Mouse (Mus musculus) inflammation-experienced regulatory T-cells, adult 6 months (primary cell): ENCODE results near the gene Pgghg. TPM values are rescaled to one million over a fixed set of nuclear protein-coding genes. Genes with fewer than 3 reads are reported as not detected.
"Not testable (repeated sequence)": the region's sequence is repeated elsewhere in the genome, so short reads cannot be mapped to it uniquely, and the experiment has no call there.

Experiments
- ATAC-seq: one replicate; pipeline ENCODE4 v1.8.0; 2017
- polyA plus RNA-seq, 3 experiments: library from polyadenylated mRNA; unstranded; fragments of 100-300 nt; shearing (Covaris generic); gene quantifications; one replicate each; pipeline ENCODE4 v1.2.1; 2017

Pgghg gene
- polyA plus RNA-seq, 3 experiments from 2014 or later, result 16.6 to 22.5 (median 18.2) TPM

DNA sequence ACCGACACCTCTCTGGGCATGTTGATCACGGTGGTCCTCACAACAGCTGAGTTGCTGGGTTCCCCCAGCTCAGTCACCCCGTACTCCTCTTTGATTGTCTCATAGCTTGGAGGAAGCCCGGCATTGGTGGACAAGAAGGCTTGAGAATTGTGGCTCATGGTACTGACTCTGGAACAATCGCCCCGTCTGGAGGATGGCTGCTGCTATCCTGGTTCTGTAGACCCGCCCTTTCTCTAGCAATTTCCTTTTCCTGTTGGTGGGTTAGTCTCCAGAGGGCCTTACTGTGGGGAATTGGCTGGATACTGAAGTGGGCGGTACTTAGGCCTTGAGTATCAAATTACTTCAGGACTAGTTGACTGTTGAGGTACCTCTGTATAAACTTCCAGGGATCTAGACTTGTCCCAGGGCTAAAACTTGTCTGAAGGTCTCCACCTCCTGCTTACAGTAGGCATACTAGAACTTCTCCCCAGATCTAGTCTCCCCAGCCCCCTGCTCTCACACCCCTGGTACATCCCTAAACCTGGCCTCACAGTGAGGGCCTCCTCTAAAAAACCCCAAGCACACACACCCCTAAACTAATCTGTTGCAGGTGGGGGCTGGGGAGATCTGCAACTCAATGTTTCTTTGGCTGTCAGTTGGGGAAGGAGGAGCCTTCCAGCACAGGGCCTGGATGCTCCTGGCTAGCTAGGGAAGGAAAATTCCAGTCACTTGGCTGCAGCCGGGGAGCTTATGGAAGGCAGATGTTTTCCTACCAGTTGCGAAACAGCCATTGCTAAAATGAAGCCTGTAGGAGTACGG lies 14.8 kb downstream of the Pgghg start, which contains the start of the genes Gm45717 and Ifitm2:
Gene Gm45717 (minus strand): TSS at position 180 of the 798 bp plus-strand sequence.
Gene Ifitm2 (minus strand): TSS at position 230 of the 798 bp plus-strand sequence.
- ATAC-seq, result peak; percentile 35

DNA sequence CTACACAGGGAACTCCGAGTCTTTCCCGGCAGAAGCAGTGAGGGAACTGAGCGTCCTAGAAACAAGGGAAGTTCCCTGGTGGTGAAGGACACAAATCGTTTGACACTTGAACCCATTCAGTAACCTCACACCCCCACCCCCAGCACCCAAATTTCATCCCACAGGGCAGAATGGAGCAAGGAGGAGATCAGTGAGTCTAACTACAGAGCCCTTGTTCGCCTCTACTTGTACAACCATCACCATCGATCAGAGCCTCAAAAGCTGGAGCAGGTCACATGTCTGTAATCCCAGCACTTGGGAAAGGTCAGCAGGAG lies 15.3 kb downstream of the Pgghg start:
- no peak for ATAC-seq

DNA sequence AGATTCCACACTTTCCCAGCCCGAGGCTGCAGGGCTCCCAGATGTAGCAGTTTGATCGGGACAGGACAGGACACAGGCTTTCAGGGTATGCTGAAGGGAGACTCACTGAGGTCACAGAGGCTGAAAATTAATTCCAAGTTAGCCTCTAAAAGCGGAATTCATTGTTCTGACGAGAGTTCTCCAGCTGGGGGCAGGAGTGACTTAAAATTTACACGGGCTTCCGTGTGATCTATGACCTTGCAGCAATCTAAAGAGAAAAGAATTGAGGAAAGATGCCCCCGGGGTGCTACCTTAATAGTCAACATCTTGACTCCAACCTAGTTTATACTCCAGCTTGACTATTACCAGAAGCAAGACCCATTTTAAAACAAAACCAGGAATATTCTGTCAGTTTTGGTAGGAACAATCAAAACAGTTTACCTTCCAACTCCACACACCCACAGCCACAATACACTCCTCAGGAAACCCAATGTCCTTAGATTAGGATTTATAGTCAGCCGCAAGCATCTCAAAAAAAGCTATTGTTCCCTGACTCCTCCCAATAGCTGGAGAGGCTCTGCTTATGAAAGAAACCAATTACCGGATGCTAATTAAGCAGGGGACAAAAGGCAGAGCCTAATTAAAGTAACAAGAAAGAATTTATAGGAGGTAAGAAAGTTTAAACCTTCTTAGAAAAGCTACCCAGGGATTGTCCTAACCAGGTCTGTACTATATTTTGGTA lies 18.1 kb downstream of the Pgghg start:
- ATAC-seq, result peak; percentile 43

DNA sequence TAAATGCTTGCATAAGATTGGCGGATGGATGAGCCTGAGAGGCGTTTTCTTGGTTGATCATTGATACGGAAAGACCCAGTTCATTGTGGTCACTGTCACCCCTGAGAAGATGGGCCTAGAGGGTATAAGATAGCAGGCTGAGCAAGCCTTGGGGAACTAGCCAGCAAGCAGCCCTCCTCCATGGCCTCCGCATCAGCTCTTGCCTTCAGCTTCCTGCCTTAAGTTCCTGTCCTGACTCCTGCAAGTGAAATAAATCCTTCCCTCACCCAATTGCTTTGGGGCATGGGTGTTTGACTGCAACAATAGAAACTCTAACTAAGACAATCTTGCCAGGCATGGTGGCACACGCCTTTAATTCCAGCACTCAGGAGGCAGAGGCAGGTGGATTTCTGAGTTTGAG lies 18.8 kb downstream of the Pgghg start:
- no peak for ATAC-seq

DNA sequence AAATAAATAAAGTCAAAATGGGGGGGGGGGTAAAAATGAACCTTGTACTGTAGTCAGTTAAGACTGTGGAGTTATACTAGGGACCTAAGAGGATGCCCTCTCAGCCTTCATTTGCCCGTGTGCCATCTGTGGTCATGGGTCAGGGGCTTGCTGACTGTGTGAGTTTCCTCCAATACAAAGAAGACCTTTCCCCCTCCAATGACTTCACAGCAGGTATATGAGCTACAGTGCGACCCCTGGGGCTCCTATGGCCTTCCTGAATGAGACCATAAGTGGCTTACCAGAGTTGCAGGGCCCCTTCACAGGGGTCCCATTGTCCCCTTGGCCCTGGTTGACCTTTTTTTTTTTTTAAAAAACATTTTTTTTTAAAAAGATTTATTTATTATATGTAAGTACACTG lies 20.2 kb downstream of the Pgghg start:
- ATAC-seq, result no peak

DNA sequence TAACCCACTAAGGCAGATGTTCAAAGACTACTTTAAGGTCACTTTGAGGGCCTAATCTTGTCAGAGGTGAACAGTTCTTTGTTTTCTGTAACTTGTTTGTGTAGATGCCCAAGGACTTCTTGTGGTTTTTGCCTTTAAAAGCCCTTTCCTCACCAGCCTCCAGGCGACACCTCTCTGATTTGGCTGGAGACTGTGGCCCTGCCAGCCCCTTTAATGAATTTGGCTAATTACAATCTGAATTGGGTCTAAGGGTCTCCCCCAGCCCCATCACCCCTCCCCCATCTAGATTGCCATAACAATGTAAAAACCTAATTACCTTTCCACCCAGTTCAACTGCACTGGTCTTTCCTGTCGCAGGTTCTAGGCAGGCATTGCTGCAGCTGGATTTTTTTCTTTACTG lies 21.5 kb downstream of the Pgghg start:
- no peak for ATAC-seq

DNA sequence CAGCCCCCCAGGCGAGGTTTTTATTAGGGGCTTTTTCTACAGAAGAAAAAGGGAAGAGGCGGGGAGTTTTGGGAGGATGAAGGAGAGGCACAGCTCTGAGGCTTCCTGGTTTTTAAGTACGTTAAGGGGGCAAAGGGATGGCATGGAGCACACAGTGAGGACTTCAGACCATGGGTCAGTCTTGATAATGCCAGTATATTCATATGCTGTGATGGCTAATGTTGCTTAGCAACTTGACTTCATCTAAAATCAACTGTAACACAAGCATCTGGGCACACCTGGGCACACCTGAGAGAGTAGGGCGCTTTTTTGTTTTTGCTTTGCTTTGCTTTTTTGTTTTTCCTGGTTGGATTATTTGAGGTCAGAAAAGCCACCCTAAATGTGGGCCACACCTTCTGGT lies 25.7 kb downstream of the Pgghg start, which contains the start of gene Ifitm1:
Gene Ifitm1 (plus strand): TSS at position 301 of the 400 bp plus-strand sequence.
- no peak for ATAC-seq

DNA sequence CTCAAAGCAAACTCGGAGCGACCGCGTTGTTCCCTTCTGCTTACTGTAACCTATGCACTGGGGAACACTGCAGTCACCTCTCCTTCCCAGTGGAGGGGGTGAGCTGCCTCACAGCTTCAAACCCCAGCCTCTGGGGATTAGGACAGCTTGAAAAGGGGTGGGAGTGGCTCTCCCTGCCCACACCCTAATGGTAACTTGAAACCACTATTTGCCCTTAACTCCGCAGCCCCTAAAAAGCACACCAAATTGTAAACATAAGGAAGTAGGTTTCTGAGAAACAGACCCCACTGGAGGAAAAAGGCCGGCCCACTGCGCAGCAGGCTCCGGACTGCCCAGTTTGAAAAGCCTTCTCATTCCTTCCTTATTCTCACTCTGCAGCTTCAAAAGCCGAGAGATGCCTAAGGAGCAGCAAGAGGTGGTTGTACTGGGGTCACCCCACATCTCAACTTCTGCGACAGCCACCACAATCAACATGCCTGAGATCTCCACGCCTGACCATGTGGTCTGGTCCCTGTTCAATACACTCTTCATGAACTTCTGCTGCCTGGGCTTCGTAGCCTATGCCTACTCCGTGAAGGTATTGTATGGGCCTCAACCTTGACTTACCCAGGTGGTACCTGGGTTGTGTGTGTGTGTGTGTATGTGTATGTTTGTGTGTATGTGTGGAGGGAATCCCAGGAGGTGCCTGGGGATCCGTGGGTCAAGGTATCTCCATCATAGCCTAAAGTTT lies 26.8 kb downstream of the Pgghg start:
- no peak for ATAC-seq

DNA sequence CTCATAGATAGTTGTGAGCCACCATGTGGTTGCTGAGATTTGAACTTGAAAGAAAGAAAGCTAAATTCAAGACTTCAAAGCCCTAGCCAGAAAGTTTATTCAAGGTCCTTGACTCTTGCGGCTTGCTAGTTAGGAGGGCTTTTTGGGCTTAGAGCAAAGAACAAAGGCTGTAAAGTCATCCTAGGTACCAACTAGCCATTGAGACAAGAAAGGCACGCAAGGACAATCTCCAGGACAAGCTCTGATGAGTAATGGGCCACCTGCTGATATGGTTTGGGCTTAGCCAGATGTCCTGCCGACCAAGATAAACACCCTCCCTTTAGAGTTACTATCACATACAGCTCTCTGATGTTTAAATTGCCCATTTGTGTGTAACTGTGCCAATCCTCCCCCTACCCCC lies 27.5 kb downstream of the Pgghg start:
- not testable (repeated sequence) for ATAC-seq

DNA sequence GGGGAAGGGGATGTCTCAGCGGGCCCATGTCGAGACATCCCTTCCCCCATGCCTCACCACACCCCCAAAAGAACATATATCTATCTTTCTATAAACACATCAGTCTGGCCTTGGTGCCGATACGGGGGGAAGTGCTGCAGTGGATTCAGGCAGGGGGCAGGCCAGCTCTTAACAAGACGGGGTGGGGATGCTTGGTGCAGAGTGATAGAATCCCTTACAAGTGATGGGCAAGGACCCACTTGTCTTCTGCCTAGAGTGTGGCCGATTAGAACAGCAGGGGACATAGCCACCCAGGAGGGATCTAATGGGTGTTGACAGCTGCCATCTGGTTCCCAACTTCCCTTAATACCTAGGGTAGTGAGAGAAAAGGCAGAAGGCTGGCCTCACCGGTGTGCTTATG lies 29.7 kb downstream of the Pgghg start:
- ATAC-seq, result no peak

DNA sequence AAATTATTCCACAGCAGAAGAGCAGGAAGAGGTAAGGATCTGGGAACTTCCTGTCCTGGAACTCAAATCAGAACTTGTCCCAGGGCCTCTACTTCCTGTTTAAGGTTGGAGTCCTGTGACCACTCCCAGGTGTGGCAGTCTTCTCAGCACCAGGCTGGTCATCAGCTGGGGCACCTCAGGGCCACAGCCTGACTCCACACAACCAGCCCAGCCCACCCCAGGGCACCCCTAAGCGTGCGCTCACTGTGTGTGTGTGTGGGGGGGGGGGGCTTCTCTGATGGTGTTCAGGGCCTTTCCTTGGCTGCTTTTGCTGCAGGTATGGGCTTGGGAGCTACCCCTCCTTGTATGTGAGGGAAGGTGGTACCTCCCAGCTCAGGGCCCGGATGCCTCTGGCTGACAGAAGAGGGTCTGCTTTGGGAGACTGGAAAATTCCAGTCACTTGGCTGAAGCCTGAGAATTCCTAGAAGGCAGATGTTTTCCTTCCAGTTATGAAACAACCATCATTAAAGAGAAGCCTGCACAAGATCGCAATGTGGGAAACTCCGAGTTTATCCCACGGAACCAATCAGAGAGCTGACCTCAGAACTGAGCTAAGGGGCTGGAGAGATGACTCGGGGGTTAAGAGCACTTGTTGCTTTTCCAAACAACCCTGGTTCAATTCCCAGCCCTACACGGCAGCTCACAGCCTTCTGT lies 30.4 kb downstream of the Pgghg start:
- no peak for ATAC-seq

DNA sequence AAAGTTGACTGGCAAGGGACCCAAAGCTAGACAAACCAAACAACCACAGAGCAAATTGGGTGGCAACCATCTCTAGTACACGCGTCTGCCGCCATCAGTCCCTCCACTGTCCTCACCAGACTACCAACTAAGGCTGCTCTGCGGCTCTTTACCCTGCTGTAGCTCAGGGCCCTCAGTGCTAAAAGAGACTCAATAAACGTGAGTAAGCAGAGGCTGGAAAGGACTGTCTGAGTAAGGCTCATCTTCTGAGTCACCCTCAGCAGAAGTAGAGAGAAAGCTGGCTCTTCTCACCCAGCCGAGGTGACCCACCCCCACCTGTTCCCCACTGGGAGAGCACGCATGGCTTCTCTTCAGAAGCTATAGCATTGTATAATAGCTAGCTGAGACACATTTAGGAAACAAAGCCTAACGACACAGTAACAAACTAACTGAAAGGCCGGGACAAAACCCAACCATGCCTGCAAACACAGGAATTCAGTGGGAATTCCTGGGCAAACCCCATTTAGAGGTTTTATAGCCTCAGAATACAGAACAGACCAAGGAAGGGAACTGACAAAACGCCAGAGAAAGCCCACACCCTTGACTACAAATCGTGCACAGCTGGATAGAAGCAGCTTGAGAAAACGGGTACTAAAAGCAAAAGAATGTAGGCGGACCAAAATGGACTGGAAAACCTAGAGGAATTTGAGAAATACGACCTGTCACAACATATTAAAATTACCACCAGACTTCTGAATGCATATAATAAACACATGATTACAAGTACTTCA lies 32.4 kb downstream of the Pgghg start:
- no peak for ATAC-seq

DNA sequence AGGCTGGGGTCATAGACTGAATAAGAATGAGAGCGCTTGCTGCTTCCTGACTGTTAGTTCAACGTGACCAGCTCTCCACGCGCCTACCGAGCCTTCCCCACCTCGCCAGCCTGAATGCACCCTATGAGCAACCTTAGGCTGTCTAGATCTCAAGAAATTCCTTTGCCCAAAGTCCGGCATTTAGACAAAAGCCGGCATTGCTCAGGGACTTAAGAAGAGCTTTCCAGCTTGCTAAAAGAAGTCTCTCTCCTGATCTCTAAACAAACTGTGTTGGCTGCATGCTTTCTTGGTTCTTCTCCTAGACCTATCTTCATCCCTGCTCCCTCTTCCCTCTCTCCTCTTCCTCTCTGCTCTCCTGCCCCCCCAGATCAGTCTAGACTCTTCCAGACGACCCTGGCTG lies 33.7 kb downstream of the Pgghg start:
- ATAC-seq, result no peak

DNA sequence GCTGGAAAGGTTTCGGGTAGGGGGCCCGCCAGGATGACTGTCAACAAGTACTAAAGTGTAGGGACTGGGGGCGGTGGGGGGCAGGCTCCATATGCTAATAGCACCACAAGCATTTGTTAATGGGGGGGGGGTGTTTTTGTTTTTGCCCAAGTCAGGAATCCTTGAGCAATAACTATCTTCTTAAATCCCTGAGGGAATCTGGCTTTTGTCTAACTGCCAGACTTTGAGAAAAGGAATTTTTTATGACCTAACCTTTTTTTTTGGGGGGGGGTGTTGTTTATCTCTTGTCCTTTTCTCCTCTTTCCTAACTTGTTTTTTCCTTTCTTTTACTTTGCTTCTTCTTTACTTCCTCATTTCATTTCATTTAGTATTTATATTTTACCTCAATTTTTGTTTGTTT lies 34.3 kb downstream of the Pgghg start:
- ATAC-seq, result no peak

DNA sequence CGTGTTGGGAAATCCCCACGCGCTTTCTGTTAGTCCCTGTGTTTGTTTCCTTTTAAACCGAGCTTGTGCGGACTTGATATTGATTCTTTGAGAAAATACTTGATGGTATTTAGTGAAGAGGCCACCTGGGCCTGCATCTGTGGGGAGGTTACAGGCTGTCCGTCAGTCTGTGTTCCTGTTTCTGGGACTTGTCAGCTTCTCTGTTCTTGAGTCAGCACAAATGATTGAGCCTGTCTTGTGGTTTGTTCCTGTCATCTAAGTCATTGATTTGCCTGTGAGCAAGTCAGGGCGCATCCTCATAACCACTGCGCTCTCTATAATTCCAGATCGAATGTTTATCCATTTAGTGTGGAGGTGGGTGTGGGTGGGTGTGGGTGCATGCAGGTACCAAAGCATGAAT lies 35.5 kb downstream of the Pgghg start:
- not testable (repeated sequence) for ATAC-seq

DNA sequence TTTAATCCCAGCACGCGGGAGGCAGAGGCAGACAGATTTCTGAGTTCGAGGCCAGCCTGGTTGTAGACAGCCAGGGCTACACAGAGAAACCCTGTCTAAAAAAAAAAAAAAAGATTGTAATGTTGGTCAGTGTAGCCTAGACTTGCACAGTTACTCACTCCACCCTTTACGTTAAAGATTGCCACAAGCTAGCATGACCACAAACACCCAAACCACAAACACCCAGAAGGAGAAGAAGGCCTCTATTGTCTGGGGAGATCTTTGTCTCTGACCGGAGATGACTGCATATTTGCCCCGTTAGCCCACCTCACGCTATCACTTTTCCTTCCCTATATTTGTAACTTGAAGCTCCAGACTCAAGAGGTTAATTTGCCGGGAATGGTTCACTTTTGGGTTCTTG lies 40.5 kb downstream of the Pgghg start:
- ATAC-seq, result no peak

DNA sequence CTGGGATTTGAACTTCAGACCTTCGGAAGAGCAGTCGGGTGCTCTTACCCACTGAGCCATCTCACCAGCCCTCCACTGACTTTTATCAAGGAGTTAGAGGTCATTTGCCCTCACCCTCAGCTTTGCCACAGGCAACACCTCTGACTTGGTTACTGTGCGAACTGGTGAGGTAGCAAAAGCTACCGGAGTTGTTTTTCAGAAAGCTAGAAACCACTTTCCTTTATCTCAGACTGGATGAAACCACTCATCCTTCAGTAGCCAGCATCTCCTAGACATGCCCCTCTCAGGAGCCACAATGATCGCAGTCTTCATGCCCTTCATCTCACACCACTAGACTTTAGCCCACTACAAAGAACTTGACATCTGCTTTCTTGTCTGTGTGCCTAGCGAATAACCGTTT lies 41.8 kb downstream of the Pgghg start:
- no peak for ATAC-seq

DNA sequence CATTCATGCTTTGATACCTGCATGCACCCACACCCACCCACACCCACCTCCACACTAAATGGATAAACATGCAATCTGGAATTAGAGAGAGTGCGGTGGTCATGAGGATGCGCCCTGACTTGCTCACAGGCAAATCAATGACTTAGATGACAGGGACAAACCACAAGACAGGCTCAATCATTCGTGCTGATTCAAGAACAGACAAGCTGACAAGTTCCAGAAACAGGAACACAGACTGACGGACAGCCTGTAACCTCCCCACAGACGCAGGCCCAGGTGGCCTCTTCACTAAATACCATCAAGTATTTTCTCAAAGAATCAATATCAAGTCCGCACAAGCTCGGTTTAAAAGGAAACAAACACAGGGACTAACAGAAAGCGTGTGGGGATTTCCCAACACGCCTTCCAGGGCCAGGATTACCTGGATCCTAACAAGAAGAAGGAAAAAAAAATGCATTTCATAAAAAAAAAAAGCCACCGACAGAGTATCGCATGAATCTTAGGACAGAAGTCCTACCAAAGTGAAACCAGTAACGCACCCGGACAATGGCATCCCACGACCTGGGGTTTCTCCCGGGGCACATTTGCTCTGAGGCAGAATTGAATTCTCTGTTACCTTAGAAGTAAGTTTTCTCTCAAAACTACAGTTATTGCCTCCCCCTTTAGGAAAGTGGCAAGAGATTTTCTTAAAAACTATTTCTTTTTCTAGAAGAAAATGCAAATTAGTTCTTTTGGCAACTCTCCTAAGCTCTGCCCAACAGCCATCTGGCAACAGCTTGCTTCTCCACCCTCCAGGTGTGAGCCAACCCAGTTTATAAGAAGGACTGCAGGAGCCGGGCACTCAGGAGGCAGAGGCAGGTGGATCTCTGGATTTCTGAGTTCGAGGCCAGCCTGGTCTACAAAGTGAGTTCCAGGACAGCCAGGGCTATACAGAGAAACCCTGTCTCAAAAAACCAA lies 46.3 kb downstream of the Pgghg start:
- ATAC-seq, result no peak

DNA sequence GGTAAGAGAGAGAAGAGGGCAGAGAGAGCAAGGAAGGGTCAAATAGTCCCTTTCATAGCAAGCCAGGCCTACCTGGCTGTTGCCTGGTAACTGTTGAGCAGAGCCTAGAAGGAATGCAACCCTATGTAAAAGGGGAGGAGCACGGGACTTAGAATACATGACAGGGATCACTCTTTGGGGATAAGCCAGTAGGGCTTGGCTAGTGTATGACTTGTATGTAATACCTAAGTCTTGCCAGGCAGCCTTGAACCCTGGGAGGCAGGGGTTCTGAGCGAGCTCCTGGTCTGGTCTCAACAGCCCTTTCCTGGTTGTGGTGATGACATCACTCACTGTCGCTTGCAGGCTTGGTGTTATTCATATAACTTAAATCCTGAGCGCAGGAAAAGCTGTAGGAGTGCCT lies 47.8 kb downstream of the Pgghg start:
- no peak for ATAC-seq

DNA sequence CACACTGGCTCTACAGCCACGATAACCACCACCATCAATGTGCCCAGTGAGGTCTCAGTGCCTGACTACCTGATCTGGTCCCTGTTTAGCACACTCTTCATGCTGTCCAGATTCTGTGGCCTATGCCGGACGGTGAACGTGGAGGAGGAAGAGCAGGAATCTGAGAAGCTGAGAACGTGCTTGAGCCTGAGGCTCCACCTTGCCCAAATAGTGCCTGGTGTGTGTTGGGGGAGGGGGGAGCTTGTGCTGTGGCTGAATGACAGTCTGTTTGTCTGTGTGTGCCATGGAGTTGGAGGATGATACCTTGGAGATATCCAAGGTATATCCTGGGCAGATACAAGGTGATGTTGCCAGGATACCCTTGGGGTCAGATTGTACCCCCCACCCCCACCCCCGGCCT lies 49.0 kb downstream of the Pgghg start:
- ATAC-seq, result no peak

DNA sequence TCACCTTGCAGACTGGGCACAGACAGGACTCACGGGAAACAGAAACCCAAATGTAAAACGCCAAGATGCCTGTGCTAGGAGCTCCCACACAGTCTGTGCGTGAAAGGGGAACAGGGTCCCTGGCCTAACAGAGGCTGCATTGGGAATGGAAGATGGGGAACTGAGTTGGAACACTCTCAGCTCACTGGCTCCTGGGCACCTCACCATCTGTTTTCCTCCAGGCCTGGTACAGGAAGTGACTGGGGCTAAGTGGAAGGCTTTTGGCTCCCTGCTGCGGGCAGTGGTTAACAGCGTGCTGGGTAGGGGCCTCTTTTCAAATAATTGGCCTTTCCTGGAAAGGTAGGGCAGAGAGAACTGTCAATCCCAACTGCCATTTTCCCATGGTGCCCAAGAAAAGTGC lies 49.4 kb downstream of the Pgghg start:
- ATAC-seq, result no peak
